Mouse (Mus musculus): ENCODE results near the gene Aldh2.
"Not testable (repeated sequence)": the region's sequence is repeated elsewhere in the genome, so short reads cannot be mapped to it uniquely, and the experiment has no call there.

DNA sequence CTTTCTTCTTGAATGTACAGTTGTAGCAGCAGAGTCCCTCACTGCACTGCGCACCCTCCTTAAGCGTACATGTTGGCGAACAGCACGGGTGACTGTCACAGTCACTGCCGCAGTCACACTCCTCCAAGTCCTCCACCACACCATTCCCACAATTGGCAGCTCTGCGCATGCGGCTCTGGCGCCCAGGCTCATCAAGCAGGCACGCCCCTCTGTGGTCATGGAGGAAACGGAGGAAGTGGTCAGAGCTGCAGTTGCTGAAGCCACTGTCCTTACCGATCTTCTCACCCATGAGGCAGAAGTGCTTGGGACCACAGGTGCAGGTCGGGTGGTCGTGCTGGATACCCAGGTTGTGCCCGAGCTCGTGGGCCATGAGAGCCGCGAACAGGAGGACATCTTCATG is 73.9 kb downstream of the Aldh2 start:
- not testable (repeated sequence) for TF ChIP-seq CTCF, POLR2A (IDR thresholded peaks at IDR 0.05; ENCODE audit: insufficient read depth, low read depth, low read length)
